Mouse (Mus musculus): ENCODE results near the gene Lefty2.

GRCm38 (mm10) chr1:180934467-180935419 lies 41.8 kb downstream of the Lefty2 start, which contains the start of gene Lefty1:
- TF ChIP-seq CTCF (IDR thresholded peaks at IDR 0.05; ENCODE audit: borderline replicate concordance, control insufficient read depth, extremely low read depth, insufficient read depth, low read length, poor library complexity) (no peak), POLR2A (IDR thresholded peaks at IDR 0.05; ENCODE audit: control insufficient read depth, extremely low read depth, insufficient read depth, low read length, poor library complexity) (no peak)

Measured in thymus, adult 2 months (tissue).